Mouse (Mus musculus): ENCODE results near the gene Man1c1. TPM values are rescaled to one million over a fixed set of nuclear protein-coding genes. Genes with fewer than 3 reads are reported as not detected.

The Man1c1 gene
- total RNA-seq, 2 experiments from 2014 or later, result 2.5 to 3.6 TPM

GRCm38 (mm10) chr4:134644410-134644809 is 59.7 kb downstream of the Man1c1 start:
- no peak for DNase-seq (ENCODE audit: low spot score)

- DNase-seq (ENCODE audit: low spot score), result no peak
Observed at GRCm38 (mm10) chr4:134641711-134642516, 62.2 kb downstream of the Man1c1 start.

GRCm38 (mm10) chr4:134639325-134639724 is 64.8 kb downstream of the Man1c1 start:
- DNase-seq (ENCODE audit: low spot score), result no peak

- no peak for DNase-seq (ENCODE audit: low spot score)
Observed at GRCm38 (mm10) chr4:134638111-134638550, 66.0 kb downstream of the Man1c1 start.

GRCm38 (mm10) chr4:134636406-134636805 is 67.7 kb downstream of the Man1c1 start:
- DNase-seq (ENCODE audit: low spot score), result no peak

- DNase-seq (ENCODE audit: low spot score), result no peak
Observed at GRCm38 (mm10) chr4:134634001-134634400, 70.1 kb downstream of the Man1c1 start.

GRCm38 (mm10) chr4:134632131-134632711 is 71.9 kb downstream of the Man1c1 start:
- peak; percentile 74 for DNase-seq (ENCODE audit: low spot score)

- peak; percentile 47 for DNase-seq (ENCODE audit: low spot score)
Observed at GRCm38 (mm10) chr4:134631471-134632130, 72.5 kb downstream of the Man1c1 start.

GRCm38 (mm10) chr4:134628575-134629384 is 75.3 kb downstream of the Man1c1 start:
- DNase-seq (ENCODE audit: low spot score), result no peak

- DNase-seq (ENCODE audit: low spot score), result no peak
Observed at GRCm38 (mm10) chr4:134628058-134628457, 76.0 kb downstream of the Man1c1 start.

- no peak for DNase-seq (ENCODE audit: low spot score)
Observed at GRCm38 (mm10) chr4:134626883-134627282, 77.2 kb downstream of the Man1c1 start.

- DNase-seq (ENCODE audit: low spot score), result no peak
Observed at GRCm38 (mm10) chr4:134626350-134626749, 77.7 kb downstream of the Man1c1 start.

- DNase-seq (ENCODE audit: low spot score), result peak; percentile 76
Observed at GRCm38 (mm10) chr4:134624109-134624862, 79.8 kb downstream of the Man1c1 start.

GRCm38 (mm10) chr4:134621695-134622094 is 82.4 kb downstream of the Man1c1 start:
- no peak for DNase-seq (ENCODE audit: low spot score)

- DNase-seq (ENCODE audit: low spot score), result no peak
Observed at GRCm38 (mm10) chr4:134620246-134620645, 83.8 kb downstream of the Man1c1 start.

- no peak for DNase-seq (ENCODE audit: low spot score)
Observed at GRCm38 (mm10) chr4:134619489-134619870, 84.6 kb downstream of the Man1c1 start.

GRCm38 (mm10) chr4:134618810-134619488 is 85.1 kb downstream of the Man1c1 start:
- DNase-seq (ENCODE audit: low spot score), result no peak

- DNase-seq (ENCODE audit: low spot score), result no peak
Observed at GRCm38 (mm10) chr4:134617779-134618178, 86.3 kb downstream of the Man1c1 start.

GRCm38 (mm10) chr4:134615929-134616625 is 88.0 kb downstream of the Man1c1 start:
- no peak for DNase-seq (ENCODE audit: low spot score)
